Mouse (Mus musculus) spleen, postnatal 10 days (tissue): ENCODE results near the gene Fam171a1.
"Not testable (repeated sequence)": the region's sequence is repeated elsewhere in the genome, so short reads cannot be mapped to it uniquely, and the experiment has no call there.

Experiments used
- DNase-seq, 2 experiments: peaks; one replicate each; pipeline ENCODE4 v3.0.0; 2021 to 2022; ENCODE audit warnings: low spot score in 2 of 2

The Fam171a1 gene

GRCm38 (mm10) chr2:3171774-3172173 is 57.8 kb downstream of the Fam171a1 start:
- no peak for DNase-seq

- DNase-seq = no peak
Measured at GRCm38 (mm10) chr2:3172656-3173055, 58.6 kb downstream of the Fam171a1 start.

- no peak for DNase-seq
Measured at GRCm38 (mm10) chr2:3174890-3175289, 60.9 kb downstream of the Fam171a1 start.

GRCm38 (mm10) chr2:3175988-3176387 is 62.0 kb downstream of the Fam171a1 start:
- not testable (repeated sequence) for DNase-seq

- DNase-seq = no peak
Measured at GRCm38 (mm10) chr2:3176751-3177150, 62.7 kb downstream of the Fam171a1 start.

GRCm38 (mm10) chr2:3180550-3180949 is 66.5 kb downstream of the Fam171a1 start:
- no peak for DNase-seq

- no peak for DNase-seq
Measured at GRCm38 (mm10) chr2:3183656-3184055, 69.6 kb downstream of the Fam171a1 start.

GRCm38 (mm10) chr2:3185335-3185734 is 71.3 kb downstream of the Fam171a1 start:
- DNase-seq = peak in 1 of 2 experiments; percentile 25

- DNase-seq = no peak
Measured at GRCm38 (mm10) chr2:3188745-3189475, 74.9 kb downstream of the Fam171a1 start.

- no peak for DNase-seq
Measured at GRCm38 (mm10) chr2:3191149-3191548, 77.1 kb downstream of the Fam171a1 start.

- DNase-seq = no peak
Measured at GRCm38 (mm10) chr2:3195511-3195910, 81.5 kb downstream of the Fam171a1 start.

- no peak for DNase-seq
Measured at GRCm38 (mm10) chr2:3200422-3200821, 86.4 kb downstream of the Fam171a1 start.

GRCm38 (mm10) chr2:3206975-3207642 is 93.1 kb downstream of the Fam171a1 start:
- DNase-seq = no peak

GRCm38 (mm10) chr2:3215480-3215879 is 101.5 kb downstream of the Fam171a1 start:
- DNase-seq = no peak

GRCm38 (mm10) chr2:3216617-3217016 is 102.6 kb downstream of the Fam171a1 start:
- DNase-seq = no peak

GRCm38 (mm10) chr2:3217577-3217976 is 103.6 kb downstream of the Fam171a1 start:
- not testable (repeated sequence) for DNase-seq

GRCm38 (mm10) chr2:3218225-3218624 is 104.2 kb downstream of the Fam171a1 start:
- DNase-seq = no peak

- no peak for DNase-seq
Measured at GRCm38 (mm10) chr2:3228475-3228874, 114.5 kb downstream of the Fam171a1 start.

GRCm38 (mm10) chr2:3229060-3229459 is 115.0 kb downstream of the Fam171a1 start:
- peak in 1 of 2 experiments; percentile 25 for DNase-seq

GRCm38 (mm10) chr2:3239255-3239654 is 125.2 kb downstream of the Fam171a1 start:
- no peak for DNase-seq

GRCm38 (mm10) chr2:3244251-3244650 is 130.2 kb downstream of the Fam171a1 start:
- DNase-seq = no peak

GRCm38 (mm10) chr2:3251309-3251708 is 137.3 kb downstream of the Fam171a1 start:
- no peak for DNase-seq

GRCm38 (mm10) chr2:3266466-3266865 is 152.4 kb downstream of the Fam171a1 start:
- no peak for DNase-seq
